Mouse (Mus musculus) spleen, adult 2 months (tissue): ENCODE measurements at regions not wholly inside any gene's neighbourhood (a gene's known extent, or its start where the extent isn't known, plus 50 kb on each side); places are given as distances from the start of the nearest gene placed in this dataset.

Experiments
- DNase-seq, 2 experiments: peaks; one replicate each; pipeline versions ENCODE4 v3.0.0 to v3.0.0-alpha.2; 2012 to 2021; ENCODE audit warnings: low spot score in 2 of 2, low read depth in 1 of 2
- H3K27ac ChIP-seq: fragments of 200-500 bp; 2 replicates; pipeline ENCODE4 v1.5.1; 2012; ENCODE audit warnings: low read length, inconsistent platforms; ENCODE audit not compliant: insufficient read depth
- H3K27me3 ChIP-seq: fragments of 200-500 bp; 2 replicates; pipeline ENCODE4 v1.6.1; 2012; ENCODE audit warnings: mild to moderate bottlenecking, moderate library complexity, low read length, inconsistent platforms; ENCODE audit not compliant: control insufficient read depth, insufficient read depth
- H3K36me3 ChIP-seq: fragments of 200-500 bp; 2 replicates; pipeline ENCODE4 v1.6.1; 2012; ENCODE audit warnings: mild to moderate bottlenecking, low read length, inconsistent platforms; ENCODE audit not compliant: control insufficient read depth, insufficient read depth
- H3K4me1 ChIP-seq: fragments of 200-500 bp; 2 replicates; pipeline ENCODE4 v1.6.1; 2011; ENCODE audit warnings: inconsistent platforms; ENCODE audit not compliant: control insufficient read depth, insufficient read depth, insufficient read length
- H3K4me3 ChIP-seq: fragments of 200-500 bp; 2 replicates; pipeline ENCODE4 v1.5.1; 2011; ENCODE audit warnings: mild to moderate bottlenecking, inconsistent platforms; ENCODE audit not compliant: insufficient read depth, insufficient read length; ENCODE audit errors: extremely low read depth
- CTCF ChIP-seq: fragments of 200-500 bp; IDR thresholded peaks from 2 replicates; pipeline ENCODE4 v1.5.1; 2011; ENCODE audit warnings: mild to moderate bottlenecking, inconsistent platforms; ENCODE audit not compliant: insufficient read depth, insufficient read length, insufficient replicate concordance; ENCODE audit errors: extremely low read depth
- POLR2A ChIP-seq: fragments of 200-500 bp; IDR thresholded peaks from 2 replicates; pipeline ENCODE4 v1.6.1; 2011; ENCODE audit warnings: low read depth, low read length, inconsistent platforms
- WGBS: fragments of 180-500 bp; shearing (Covaris S2); methylation state at CpG from one replicate; pipeline ENCODE4 v1.1.7; 2018; 5-methylcytosine and 5-hydroxymethylcytosine counted together

DNA sequence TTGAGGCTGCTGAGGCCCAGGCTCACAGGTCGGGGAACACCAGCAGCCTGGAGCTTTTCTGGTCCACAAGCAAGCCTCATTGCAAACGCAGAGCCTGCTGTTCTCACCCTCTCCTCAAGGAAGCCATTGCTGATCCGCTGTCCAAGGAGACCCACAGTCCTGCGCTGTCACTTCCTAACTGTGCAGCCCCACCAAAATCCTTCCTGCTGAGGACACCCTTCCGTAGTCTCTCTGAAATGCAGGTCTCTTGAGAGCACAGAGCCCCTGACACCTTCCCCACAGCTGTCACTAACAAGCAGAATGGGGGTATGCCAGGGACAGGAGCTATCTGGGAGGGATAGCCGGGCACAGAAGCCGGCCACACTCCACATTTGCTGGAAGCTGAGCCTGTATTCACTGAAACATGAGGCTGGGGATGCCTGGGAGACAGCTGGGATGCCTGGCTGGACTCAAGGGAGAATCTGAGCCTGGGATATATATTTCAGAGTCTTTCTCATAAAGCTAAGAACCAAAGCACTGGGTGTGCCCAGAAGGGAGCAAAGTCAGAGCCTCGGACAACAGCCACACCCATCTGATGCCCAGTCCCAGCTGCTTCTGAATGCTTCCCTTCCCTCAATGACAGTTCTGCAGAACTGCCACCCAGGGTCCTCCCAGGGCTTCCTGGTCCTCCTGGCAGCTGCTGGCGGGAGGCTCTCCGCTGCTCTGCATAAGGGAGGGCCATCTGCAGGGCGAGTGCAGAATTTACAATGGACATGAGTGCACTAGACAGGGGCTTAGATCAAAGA, 162.6 kb downstream of the Rpl14 start:
- no peak for DNase-seq
- Histone ChIP-seq H3K4me3 (no peak overlapping the region), H3K4me1 (no peaks in the 10 kb centered on the region), H3K27me3 (no peaks in the 10 kb centered on the region), H3K36me3 (no peaks in the 10 kb centered on the region), H3K27ac (no peak overlapping the region)
- TF ChIP-seq POLR2A, result no peak
- no peak for TF ChIP-seq CTCF
- 57% methylated on average over 11 of the region's 11 CpGs for WGBS

GRCm38 (mm10) chr9:120735217-120735616, 164.0 kb downstream of the Rpl14 start:
- WGBS, result 78% methylated on average over 7 of the region's 7 CpGs
- Histone ChIP-seq H3K27me3 (no peaks in the 10 kb centered on the region), H3K27ac (no peak overlapping the region), H3K4me1 (no peaks in the 10 kb centered on the region), H3K36me3 (no peaks in the 10 kb centered on the region), H3K4me3 (no peak overlapping the region)
- no peak for DNase-seq
- no peak for TF ChIP-seq POLR2A
- TF ChIP-seq CTCF, result no peak

DNA sequence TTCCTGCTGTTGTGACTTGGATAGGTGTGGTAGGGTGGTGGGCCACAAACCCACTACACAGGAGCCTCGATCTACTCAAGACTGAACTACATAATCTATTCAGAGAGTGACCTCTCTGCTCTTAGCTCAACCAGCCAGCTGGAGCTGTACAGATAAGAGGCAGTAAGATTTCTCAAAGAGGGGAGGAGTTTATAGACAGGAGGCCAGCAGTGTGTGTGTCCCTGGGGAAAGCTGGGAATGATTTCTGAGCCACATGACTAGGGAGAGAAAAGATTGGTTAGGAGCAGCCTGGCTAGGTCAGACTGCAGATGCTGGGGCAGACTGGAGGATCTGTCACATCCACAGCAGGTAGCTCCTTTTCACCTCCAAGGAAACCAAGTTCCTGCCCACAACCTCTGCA, 166.7 kb downstream of the Rpl14 start:
- Histone ChIP-seq H3K36me3 (no peaks in the 10 kb centered on the region), H3K27me3 (no peaks in the 10 kb centered on the region), H3K4me1 (no peaks in the 10 kb centered on the region), H3K27ac (no peak overlapping the region), H3K4me3 (no peak overlapping the region)
- TF ChIP-seq CTCF, result no peak
- no peak for TF ChIP-seq POLR2A
- no peak for DNase-seq
- WGBS, result 64% methylated on average over 1 of the region's 1 CpGs

GRCm38 (mm10) chr9:120739199-120739952, 168.1 kb downstream of the Rpl14 start:
- no peak for DNase-seq
- no peak overlapping the region for H3K27ac ChIP-seq
- 46% methylated on average over 14 of the region's 14 CpGs for WGBS

GRCm38 (mm10) chr9:120739953-120740524, 168.8 kb downstream of the Rpl14 start:
- Histone ChIP-seq H3K27me3 (no peaks in the 10 kb centered on the region), H3K36me3 (no peaks in the 10 kb centered on the region), H3K4me3 (no peak overlapping the region), H3K4me1 (no peaks in the 10 kb centered on the region), H3K27ac (no peak overlapping the region)
- WGBS, result 79% methylated on average over 6 of the region's 6 CpGs
- TF ChIP-seq CTCF (no peak), POLR2A (no peak)
- DNase-seq, result no peak

More at GRCm38 (mm10) chr9:120739199-120739952, 168.1 kb downstream of the Rpl14 start:
- H3K4me1 ChIP-seq, result no peaks in the 10 kb centered on the region
- H3K27me3 ChIP-seq, result no peaks in the 10 kb centered on the region
- no peaks in the 10 kb centered on the region for H3K36me3 ChIP-seq
- H3K4me3 ChIP-seq, result no peak overlapping the region
- TF ChIP-seq CTCF (no peak), POLR2A (no peak)

DNA sequence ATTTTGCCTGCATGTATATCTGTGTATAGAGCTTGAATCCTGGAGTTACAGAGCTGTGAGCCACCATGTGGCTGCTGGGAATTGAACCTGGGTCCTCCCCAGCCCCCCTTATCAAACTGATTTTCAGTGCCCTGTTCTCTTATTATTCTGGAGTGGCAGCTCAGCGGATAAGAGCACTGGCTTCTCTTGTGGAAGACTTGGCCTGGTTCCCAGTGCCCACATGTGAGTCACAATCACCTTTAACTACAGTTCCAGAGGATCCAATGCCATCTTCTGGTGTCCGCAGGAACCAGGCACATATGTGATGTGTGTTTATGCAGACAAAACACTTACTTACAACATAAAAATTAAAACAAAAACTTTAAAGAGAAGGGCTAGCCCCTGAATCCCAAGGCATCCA, 170.3 kb downstream of the Rpl14 start:
- no peaks in the 10 kb centered on the region for H3K27me3 ChIP-seq
- 85% methylated on average over 2 of the region's 2 CpGs for WGBS
- no peaks in the 10 kb centered on the region for H3K36me3 ChIP-seq
- H3K4me1 ChIP-seq, result no peaks in the 10 kb centered on the region
- TF ChIP-seq CTCF, result no peak
- no peak for TF ChIP-seq POLR2A
- no peak for DNase-seq
- H3K27ac ChIP-seq, result no peak overlapping the region
- H3K4me3 ChIP-seq, result no peak overlapping the region

GRCm38 (mm10) chr9:120743455-120743854, 172.2 kb downstream of the Rpl14 start:
- Histone ChIP-seq H3K27me3 (no peaks in the 10 kb centered on the region), H3K27ac (no peak overlapping the region), H3K4me1 (no peaks in the 10 kb centered on the region), H3K36me3 (no peaks in the 10 kb centered on the region), H3K4me3 (no peak overlapping the region)
- no peak for DNase-seq
- no peak for TF ChIP-seq POLR2A
- no peak for TF ChIP-seq CTCF
- WGBS, result 80% methylated on average over 9 of the region's 9 CpGs
